Mouse (Mus musculus) intestine, embryonic 14.5 days (tissue): ENCODE measurements around the gene Chst8. TPM values are rescaled to one million over a fixed set of nuclear protein-coding genes. Genes with fewer than 3 reads are reported as not detected.
A peak's percentile ranks its signal among the peaks of the same experiment; 100 is the strongest.

Source experiments
- ATAC-seq: fragments of 200-750 bp; cut with Nextera tagmentation; replicated peaks from 2 replicates; pipeline ENCODE4 v1.8.0; 2017; ENCODE audit warnings: low read depth, moderate number of reproducible peaks, moderate TSS enrichment, moderate library complexity; ENCODE audit not compliant: low FRiP score, low TSS enrichment
- DNase-seq: peaks from one replicate; pipeline ENCODE4 v3.0.0-alpha.2; 2018; ENCODE audit warnings: low spot score
- H3K27ac ChIP-seq: fragments of 300-500 bp; sonication (generic); 2 replicates; pipeline ENCODE4 v1.5.1; 2014; ENCODE audit warnings: low read depth, mild to moderate bottlenecking, control low read depth
- H3K27me3 ChIP-seq: fragments of 300-500 bp; sonication (generic); replicated peaks from 2 replicates; pipeline ENCODE4 v1.6.1; 2014; ENCODE audit warnings: low read length, control low read depth; ENCODE audit not compliant: control insufficient read depth, insufficient read depth
- H3K36me3 ChIP-seq: fragments of 300-500 bp; sonication (generic); 2 replicates; pipeline ENCODE4 v1.6.1; 2014; ENCODE audit warnings: low read length, control low read depth; ENCODE audit not compliant: control insufficient read depth, insufficient read depth
- H3K4me1 ChIP-seq: fragments of 300-500 bp; sonication (generic); replicated peaks from 2 replicates; pipeline ENCODE4 v1.6.1; 2014; ENCODE audit warnings: low read length, control low read depth, mixed read lengths; ENCODE audit not compliant: control insufficient read depth, insufficient read depth
- H3K4me2 ChIP-seq: fragments of 300-500 bp; sonication (generic); 2 replicates; pipeline ENCODE4 v1.6.1; 2014; ENCODE audit warnings: low read length
- H3K4me3 ChIP-seq: fragments of 300-500 bp; sonication (generic); 2 replicates; pipeline ENCODE4 v1.5.1; 2014; ENCODE audit warnings: low read depth, low read length, control low read depth, mixed read lengths
- H3K9ac ChIP-seq: fragments of 300-500 bp; sonication (generic); 2 replicates; pipeline ENCODE4 v1.6.1; 2014; ENCODE audit warnings: mild to moderate bottlenecking, low read length
- H3K9me3 ChIP-seq: fragments of 300-500 bp; sonication (generic); 2 replicates; pipeline ENCODE4 v1.6.1; 2016; ENCODE audit warnings: low read length, control low read depth; ENCODE audit not compliant: control insufficient read depth
- WGBS: fragments of 180-500 bp; shearing (Covaris S2); extraction: QIAGEN DNeasy Blood & Tissue Kit; methylation state at CpG from one replicate; pipeline ENCODE4 v1.1.7; 2014; 5-methylcytosine and 5-hydroxymethylcytosine counted together
- polyA plus RNA-seq: library from polyadenylated mRNA; unstranded; fragments of >200 nt; fragmentation: Nextera tagmentation; extraction: Ambion mirVana; gene quantifications from 2 replicates; pipeline ENCODE4 v1.2.1, GENCODE M21; 2014

The Chst8 gene
- polyA plus RNA-seq, 1 experiment from 2014 or later = 2.8 TPM

- H3K36me3 ChIP-seq = no peaks in the 10 kb centered on the region
- H3K4me2 ChIP-seq = no peak overlapping the region
- WGBS = 69% methylated on average over 4 of the region's 4 CpGs
- H3K9me3 ChIP-seq = no peaks in the 10 kb centered on the region
- no peak for ATAC-seq
- no peak for DNase-seq
- peaks cover 3% of the 10 kb centered on the region; the same call in 1 of the 2 replicates for H3K4me1 ChIP-seq
- no peak overlapping the region for H3K27ac ChIP-seq
- H3K9ac ChIP-seq = no peak overlapping the region
- H3K27me3 ChIP-seq = no peaks in the 10 kb centered on the region
- H3K4me3 ChIP-seq = no peak overlapping the region
Measured at GRCm38 (mm10) chr7:34693072-34693471, 119.4 kb downstream of the Chst8 start.

DNA sequence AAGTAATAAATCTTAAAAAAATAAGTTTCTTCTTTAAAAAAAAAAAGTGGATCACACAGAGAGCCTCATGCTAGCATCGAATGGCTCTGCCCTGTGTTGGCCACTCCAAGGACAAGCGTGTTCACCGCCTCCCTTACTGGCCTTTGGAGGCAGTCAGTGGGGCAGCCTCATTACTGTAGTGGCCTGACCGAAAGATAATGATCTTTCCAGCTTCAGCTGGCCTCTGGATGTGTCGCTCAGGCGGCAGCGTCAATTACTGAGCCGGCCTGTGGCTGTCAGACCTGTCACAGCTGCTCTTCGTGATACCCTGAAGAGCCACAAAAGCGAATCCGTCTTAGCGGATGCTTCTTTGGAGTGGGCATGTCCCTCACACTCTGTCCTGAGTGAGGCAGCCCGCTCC, 122.4 kb downstream of the Chst8 start:
- no peak overlapping the region for H3K9ac ChIP-seq
- DNase-seq = no peak
- peaks cover 3% of the 10 kb centered on the region; the same call in 1 of the 2 replicates for H3K4me1 ChIP-seq
- H3K27me3 ChIP-seq = no peaks in the 10 kb centered on the region
- WGBS = 55% methylated on average over 13 of the region's 13 CpGs
- no peak overlapping the region for H3K27ac ChIP-seq
- H3K9me3 ChIP-seq = no peaks in the 10 kb centered on the region
- no peaks in the 10 kb centered on the region for H3K36me3 ChIP-seq
- H3K4me3 ChIP-seq = no peak overlapping the region
- no peak overlapping the region for H3K4me2 ChIP-seq
- ATAC-seq = no peak

DNA sequence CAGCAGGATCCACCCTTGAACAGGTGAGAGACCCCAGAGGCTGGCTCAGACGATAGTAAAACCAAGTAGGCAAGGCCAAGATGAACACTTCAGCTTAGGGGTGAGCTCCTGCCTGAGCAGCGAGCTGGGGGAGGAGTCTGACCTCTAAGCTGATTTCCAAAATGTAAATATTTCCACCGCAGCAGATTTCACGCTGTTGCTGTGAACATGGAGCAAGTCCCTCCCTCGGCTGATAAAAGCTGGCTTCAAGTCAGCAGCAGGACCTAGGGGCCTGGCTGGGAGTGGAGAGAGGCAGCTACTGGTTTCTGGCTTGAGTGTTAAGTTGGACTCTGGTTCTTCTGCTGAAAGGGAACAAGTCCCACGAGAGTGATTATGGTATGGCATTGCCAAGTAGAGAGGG, 123.5 kb downstream of the Chst8 start:
- no peak overlapping the region for H3K27ac ChIP-seq
- no peaks in the 10 kb centered on the region for H3K27me3 ChIP-seq
- H3K4me1 ChIP-seq = peaks cover 3% of the 10 kb centered on the region; the same call in 1 of the 2 replicates
- H3K4me2 ChIP-seq = no peak overlapping the region
- H3K9ac ChIP-seq = no peak overlapping the region
- H3K36me3 ChIP-seq = no peaks in the 10 kb centered on the region
- ATAC-seq = peak; percentile 41; the same call in 1 of the 2 replicates
- DNase-seq = peak; percentile 66
- 6% methylated on average over 6 of the region's 6 CpGs for WGBS
- H3K9me3 ChIP-seq = no peaks in the 10 kb centered on the region
- no peak overlapping the region for H3K4me3 ChIP-seq

- ATAC-seq (no peak), DNase-seq (no peak)
- Histone ChIP-seq H3K9me3 (no peaks in the 10 kb centered on the region), H3K27ac (no peak overlapping the region), H3K27me3 (no peaks in the 10 kb centered on the region), H3K36me3 (no peaks in the 10 kb centered on the region), H3K4me3 (no peak overlapping the region), H3K4me2 (no peak overlapping the region), H3K9ac (no peak overlapping the region), H3K4me1 (peaks cover 3% of the 10 kb centered on the region; the same call in 1 of the 2 replicates)
- WGBS = 47% methylated on average over 7 of the region's 7 CpGs
Measured at GRCm38 (mm10) chr7:34685801-34686200, 126.7 kb downstream of the Chst8 start.

DNA sequence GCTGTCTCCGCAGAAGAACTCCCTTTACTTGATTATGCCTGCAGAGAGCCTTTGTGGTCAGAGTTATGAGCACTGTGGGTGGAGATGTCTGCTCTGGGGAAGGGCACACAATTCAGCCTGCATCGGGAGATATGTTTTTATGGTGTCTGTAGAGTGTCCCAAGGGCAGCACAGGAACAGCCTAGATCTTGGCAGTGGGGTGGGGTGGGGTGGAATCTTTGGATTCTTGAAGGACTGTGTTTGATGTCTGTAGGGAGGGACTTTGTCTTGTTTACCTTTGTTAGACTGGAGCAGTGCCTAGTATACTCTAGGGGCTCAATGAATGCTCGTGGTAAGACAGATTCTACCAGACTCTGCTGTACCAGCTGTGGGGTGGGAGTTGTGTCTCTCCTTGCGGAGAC, 127.3 kb downstream of the Chst8 start:
- no peak overlapping the region for H3K4me3 ChIP-seq
- H3K36me3 ChIP-seq = no peaks in the 10 kb centered on the region
- WGBS = 53% methylated on average over 4 of the region's 4 CpGs
- H3K27me3 ChIP-seq = no peaks in the 10 kb centered on the region
- no peak overlapping the region for H3K27ac ChIP-seq
- ATAC-seq (peak; percentile 59; the same call in 1 of the 2 replicates), DNase-seq (no peak)
- H3K9ac ChIP-seq = no peak overlapping the region
- peaks cover 3% of the 10 kb centered on the region; the same call in 1 of the 2 replicates for H3K4me1 ChIP-seq
- no peaks in the 10 kb centered on the region for H3K9me3 ChIP-seq
- no peak overlapping the region for H3K4me2 ChIP-seq

GRCm38 (mm10) chr7:34680771-34681421, 131.6 kb downstream of the Chst8 start:
- WGBS = 62% methylated on average over 15 of the region's 15 CpGs
- Histone ChIP-seq H3K27me3 (peaks cover 2% of the 10 kb centered on the region), H3K9me3 (no peaks in the 10 kb centered on the region), H3K27ac (no peak overlapping the region), H3K4me3 (no peak overlapping the region), H3K9ac (no peak overlapping the region), H3K4me1 (no peaks in the 10 kb centered on the region), H3K4me2 (no peak overlapping the region), H3K36me3 (no peaks in the 10 kb centered on the region)
- DNase-seq (no peak), ATAC-seq (no peak)

DNA sequence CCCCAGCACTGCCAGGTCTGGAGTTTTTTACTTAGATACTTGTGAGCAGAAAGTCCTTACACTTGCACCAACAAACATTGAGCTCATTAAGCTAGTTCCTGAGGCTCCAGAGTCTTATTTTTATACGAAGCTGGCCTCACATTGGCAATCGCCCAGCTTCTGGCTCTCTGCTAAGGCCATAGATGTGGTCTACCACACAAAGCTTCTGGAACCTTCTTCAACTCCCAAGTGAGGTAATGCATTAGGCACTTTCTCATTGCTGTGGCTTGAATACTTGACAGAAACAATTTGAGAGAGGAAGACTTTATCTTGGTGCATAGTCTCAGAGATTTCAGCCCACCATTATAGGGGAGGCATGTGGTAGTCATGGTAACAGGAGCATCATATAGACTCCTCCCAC, 132.6 kb downstream of the Chst8 start:
- WGBS = 69% methylated on average over 2 of the region's 2 CpGs
- no peak overlapping the region for H3K27ac ChIP-seq
- ATAC-seq = no peak

GRCm38 (mm10) chr7:34675831-34676514, 136.5 kb downstream of the Chst8 start:
- Histone ChIP-seq H3K9ac (no peak overlapping the region), H3K4me2 (peak overlapping the region; percentile 42), H3K36me3 (no peaks in the 10 kb centered on the region), H3K27ac (no peak overlapping the region), H3K9me3 (no peaks in the 10 kb centered on the region), H3K27me3 (peaks cover 31% of the 10 kb centered on the region), H3K4me3 (peak overlapping the region; percentile 14; the same call in 1 of the 2 replicates), H3K4me1 (no peaks in the 10 kb centered on the region)
- ATAC-seq = no peak; the same call in 1 of the 2 replicates
- peak; percentile 91 for DNase-seq
- WGBS = 9% methylated on average over 33 of the region's 33 CpGs

More for the DNA sequence above, 132.6 kb downstream of the Chst8 start:
- Histone ChIP-seq H3K27me3 (peaks cover 12% of the 10 kb centered on the region), H3K9ac (no peak overlapping the region), H3K4me3 (no peak overlapping the region), H3K9me3 (no peaks in the 10 kb centered on the region), H3K4me2 (no peak overlapping the region), H3K36me3 (no peaks in the 10 kb centered on the region), H3K4me1 (no peaks in the 10 kb centered on the region)
- no peak for DNase-seq
